Mouse (Mus musculus) c-Kit-positive CD71-negative TER-119-negative erythroid progenitor cells, embryonic 14.5 days (primary cell): ENCODE measurements around the gene Krtap31-2.

ENCODE experiments used
- DNase-seq: peaks from one replicate; pipeline ENCODE4 v3.0.0-alpha.2; 2013; ENCODE audit warnings: low read depth

Krtap31-2 gene

GRCm38 (mm10) chr11:99935991-99936390 is at the start of gene Krtap31-2:
Gene Krtap31-2 (plus strand): TSS chr11:99936291.
- no peak for DNase-seq

GRCm38 (mm10) chr11:99907620-99908019 is 28.5 kb upstream of the Krtap31-2 start, which contains the start of gene Krtap31-1:
Gene Krtap31-1 (plus strand): TSS chr11:99907920.
- no peak for DNase-seq

GRCm38 (mm10) chr11:99914451-99914850 is 21.6 kb upstream of the Krtap31-2 start, which contains the start of gene Gm11565:
Gene Gm11565 (plus strand): TSS chr11:99914751.
- no peak for DNase-seq

- no peak for DNase-seq
Observed at GRCm38 (mm10) chr11:99937751-99938264, 1.7 kb downstream of the Krtap31-2 start.

- no peak for DNase-seq
Observed at GRCm38 (mm10) chr11:99948175-99948574, 12.1 kb downstream of the Krtap31-2 start, which contains the start of gene Krtap9-5. Gene Krtap9-5 (plus strand): TSS chr11:99948475.

GRCm38 (mm10) chr11:99964213-99964612 is 28.1 kb downstream of the Krtap31-2 start:
- DNase-seq, result no peak

GRCm38 (mm10) chr11:99965961-99966360 is 29.9 kb downstream of the Krtap31-2 start:
- DNase-seq, result no peak

- DNase-seq, result no peak
Observed at GRCm38 (mm10) chr11:99978953-99979352, 42.9 kb downstream of the Krtap31-2 start, which contains the start of gene Krtap29-1. Gene Krtap29-1 (minus strand): TSS chr11:99979053.

GRCm38 (mm10) chr11:99982731-99983130 is 46.6 kb downstream of the Krtap31-2 start:
- DNase-seq, result no peak

- DNase-seq, result no peak
Observed at GRCm38 (mm10) chr11:99983442-99983841, 47.4 kb downstream of the Krtap31-2 start.

GRCm38 (mm10) chr11:99985291-99986092 is 49.4 kb downstream of the Krtap31-2 start:
- no peak for DNase-seq

GRCm38 (mm10) chr11:99986180-99986647 is 50.1 kb downstream of the Krtap31-2 start, which contains the start of gene Krtap16-1:
Gene Krtap16-1 (minus strand): TSS chr11:99986597.
- DNase-seq, result no peak
